Mouse (Mus musculus): ENCODE results near the gene Camk2d.

DNA sequence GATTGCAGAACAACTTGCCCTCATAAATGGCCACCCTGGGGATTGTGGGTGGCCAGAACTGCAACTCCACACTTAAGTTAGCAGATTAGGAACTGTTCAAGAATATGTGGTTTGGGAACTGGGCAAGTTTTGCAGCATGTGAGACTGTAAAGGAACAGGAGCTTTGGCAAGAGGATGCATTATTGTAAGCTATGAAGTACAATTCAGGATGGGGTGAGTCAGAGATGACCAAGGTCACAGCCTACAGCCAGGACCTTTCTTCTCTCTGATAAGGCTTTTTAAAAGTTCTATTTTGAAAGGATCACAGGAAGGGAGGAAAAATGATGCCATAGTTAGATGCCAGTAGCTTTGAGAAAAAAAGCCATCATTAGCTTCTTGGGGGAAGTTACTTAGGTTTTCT, 48.2 kb upstream of the Camk2d start:
- TF ChIP-seq NRF1 (IDR thresholded peaks at IDR 0.05; ENCODE audit: insufficient read depth, low read depth, low read length, poor library complexity, severe bottlenecking) (no peak), TBP (IDR thresholded peaks at IDR 0.05; ENCODE audit: low read depth, low read length) (no peak), E2F4 (IDR thresholded peaks at IDR 0.05; ENCODE audit: borderline replicate concordance, low read depth, low read length) (no peak), RCOR1 (IDR thresholded peaks at IDR 0.05; ENCODE audit: low read depth, low read length) (no peak), ZMIZ1 (IDR thresholded peaks at IDR 0.05; ENCODE audit: low read depth, low read length) (no peak), POLR2AphosphoS2 (IDR thresholded peaks at IDR 0.05; ENCODE audit: low read length) (no peak), KAT2A (conservative IDR thresholded peaks at IDR 0.05; ENCODE audit: low read depth, low read length) (no peak), CTCF (IDR thresholded peaks at IDR 0.05 in 2 of 3, conservative IDR thresholded peaks at IDR 0.05 in 1 of 3; ENCODE audit: control insufficient read depth in 1 of 3, insufficient read depth in 1 of 3, low read depth in 2 of 3, low read length in 3 of 3, poor library complexity in 1 of 3, severe bottlenecking in 1 of 3) (no peak), RAD21 (IDR thresholded peaks at IDR 0.05; ENCODE audit: low read depth, low read length) (no peak), POLR2A (IDR thresholded peaks at IDR 0.05; ENCODE audit: control insufficient read depth in 1 of 2, insufficient read depth in 1 of 2, low read depth in 1 of 2, low read length in 2 of 2, poor library complexity in 1 of 2) (no peak), ETS1 (IDR thresholded peaks at IDR 0.05; ENCODE audit: low read depth, low read length) (no peak)

Data from MEL (cell line).